Mouse (Mus musculus): ENCODE measurements at regions not wholly inside any gene's neighbourhood (a gene's known extent, or its start where the extent isn't known, plus 50 kb on each side); places are given as distances from the start of the nearest gene placed in this dataset.

DNA sequence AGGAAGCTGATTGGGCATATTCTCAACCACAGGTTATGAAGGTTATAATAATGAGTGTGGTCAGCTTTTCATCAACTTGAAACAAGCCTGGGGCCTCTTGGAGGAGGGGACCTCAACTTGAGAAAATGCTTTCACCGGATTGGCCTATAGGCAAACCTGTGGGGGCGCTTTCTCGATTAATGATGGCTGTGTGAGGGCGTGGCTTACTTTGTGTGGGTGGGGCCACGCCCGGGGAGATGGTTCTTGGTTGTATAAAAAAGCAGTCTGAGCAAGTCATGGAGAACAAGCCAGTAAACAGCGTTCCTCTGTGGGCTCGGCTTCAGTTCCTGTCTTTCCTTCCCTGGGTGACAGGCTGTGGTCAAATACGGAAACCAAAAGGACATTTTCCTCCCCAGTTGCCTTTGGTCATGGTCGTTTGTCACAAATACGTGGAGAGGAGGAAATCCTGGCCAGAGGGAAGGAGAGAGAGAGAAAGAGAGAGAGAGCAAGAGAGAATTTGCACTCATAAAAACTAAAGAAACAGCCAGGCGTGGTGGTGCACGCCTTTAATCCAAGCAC, 163.1 kb downstream of the Ifng start:
- 79% methylated on average over 13 of the region's 13 CpGs for WGBS
- Histone ChIP-seq H3K4me3 (replicated peaks; ENCODE audit: insufficient read depth, low read depth, low read length) (no peak overlapping the region), H3K27ac (ENCODE audit: insufficient read depth, low read length) (no peak overlapping the region), H3K27me3 (ENCODE audit: control insufficient read depth, insufficient read depth, low read length) (no peaks in the 10 kb centered on the region), H3K4me1 (ENCODE audit: control insufficient read depth, insufficient read depth, low read length) (no peaks in the 10 kb centered on the region)
- no peak for DNase-seq
- TF ChIP-seq POLR2A (IDR thresholded peaks at IDR 0.05; ENCODE audit: borderline replicate concordance, insufficient read depth, low read length) (no peak), CTCF (IDR thresholded peaks at IDR 0.05; ENCODE audit: borderline replicate concordance, insufficient read depth, low read depth, low read length) (no peak)

DNA sequence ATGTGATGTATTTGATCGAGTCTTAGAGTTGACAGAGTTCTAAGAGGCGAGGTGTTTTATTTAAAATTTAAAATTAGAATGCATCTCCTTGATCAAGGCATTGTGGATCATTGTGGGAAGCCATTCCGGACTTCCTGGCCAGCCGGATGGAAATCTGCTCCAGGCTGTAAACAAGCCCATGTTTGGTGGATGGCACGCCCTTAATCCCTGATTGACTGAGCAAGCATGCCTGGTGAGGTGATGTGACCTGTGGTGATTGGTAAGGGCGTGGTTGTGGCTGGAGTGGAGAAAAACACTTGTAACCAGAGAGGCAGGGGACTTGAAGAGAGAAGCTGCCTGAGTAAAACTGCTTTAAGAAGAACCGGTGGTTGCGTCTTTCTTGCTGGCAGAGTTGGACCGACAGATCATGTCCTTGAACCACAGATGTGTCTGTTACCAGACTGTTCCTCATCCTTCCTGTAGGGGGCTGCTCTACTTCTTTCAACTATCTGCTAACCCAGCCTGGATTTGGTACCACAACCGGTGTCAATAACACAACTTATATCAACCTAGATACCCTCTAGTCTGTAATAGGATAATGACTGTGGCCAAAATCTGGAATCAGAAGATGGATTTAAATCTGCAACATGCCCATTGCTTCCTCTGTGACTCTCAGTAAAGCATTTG, 164.4 kb downstream of the Ifng start:
- TF ChIP-seq CTCF (IDR thresholded peaks at IDR 0.05; ENCODE audit: borderline replicate concordance, insufficient read depth, low read depth, low read length) (no peak), POLR2A (IDR thresholded peaks at IDR 0.05; ENCODE audit: borderline replicate concordance, insufficient read depth, low read length) (no peak)
- no peak overlapping the region for H3K27ac ChIP-seq (ENCODE audit: insufficient read depth, low read length)
- no peak for DNase-seq
- no peak overlapping the region for H3K4me3 ChIP-seq (replicated peaks; ENCODE audit: insufficient read depth, low read depth, low read length)
- no peaks in the 10 kb centered on the region for H3K27me3 ChIP-seq (ENCODE audit: control insufficient read depth, insufficient read depth, low read length)
- H3K4me1 ChIP-seq (ENCODE audit: control insufficient read depth, insufficient read depth, low read length) = no peaks in the 10 kb centered on the region
- 89% methylated on average over 10 of the region's 10 CpGs for WGBS

DNA sequence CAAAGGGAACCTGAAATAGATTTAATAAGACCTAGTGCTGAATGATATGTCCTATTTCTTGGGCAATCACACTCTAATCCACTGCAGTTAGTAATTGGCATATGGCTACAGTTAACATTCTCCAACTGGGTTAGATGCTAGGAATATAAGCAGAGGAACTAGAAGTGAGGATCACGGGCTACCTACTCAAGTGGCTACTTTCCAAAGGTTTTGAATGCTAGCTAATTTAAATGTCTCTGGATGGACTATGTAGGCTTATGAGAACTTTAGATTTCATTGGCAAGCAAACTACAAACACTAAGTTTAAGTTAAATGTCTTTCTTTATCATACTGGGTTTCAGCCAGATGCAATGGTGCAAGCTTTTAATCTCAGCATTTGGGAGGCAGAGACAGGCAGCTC, 166.6 kb downstream of the Ifng start:
- H3K4me3 ChIP-seq (replicated peaks; ENCODE audit: insufficient read depth, low read depth, low read length) = no peak overlapping the region
- 90% methylated on average over 1 of the region's 1 CpGs for WGBS
- TF ChIP-seq POLR2A (IDR thresholded peaks at IDR 0.05; ENCODE audit: borderline replicate concordance, insufficient read depth, low read length) = no peak
- H3K4me1 ChIP-seq (ENCODE audit: control insufficient read depth, insufficient read depth, low read length) = no peaks in the 10 kb centered on the region
- DNase-seq = no peak
- H3K27ac ChIP-seq (ENCODE audit: insufficient read depth, low read length) = no peak overlapping the region
- no peaks in the 10 kb centered on the region for H3K27me3 ChIP-seq (ENCODE audit: control insufficient read depth, insufficient read depth, low read length)

- no peak overlapping the region for H3K27ac ChIP-seq (ENCODE audit: insufficient read depth, low read length)
- no peaks in the 10 kb centered on the region for H3K4me1 ChIP-seq (ENCODE audit: control insufficient read depth, insufficient read depth, low read length)
- TF ChIP-seq CTCF (IDR thresholded peaks at IDR 0.05; ENCODE audit: borderline replicate concordance, insufficient read depth, low read depth, low read length) (no peak), POLR2A (IDR thresholded peaks at IDR 0.05; ENCODE audit: borderline replicate concordance, insufficient read depth, low read length) (no peak)
- 51% methylated on average over 4 of the region's 4 CpGs for WGBS
- no peaks in the 10 kb centered on the region for H3K27me3 ChIP-seq (ENCODE audit: control insufficient read depth, insufficient read depth, low read length)
- DNase-seq = no peak
- no peak overlapping the region for H3K4me3 ChIP-seq (replicated peaks; ENCODE audit: insufficient read depth, low read depth, low read length)
Measured at GRCm38 (mm10) chr10:118608376-118609145, 167.7 kb downstream of the Ifng start.

GRCm38 (mm10) chr10:118609157-118609556, 168.3 kb downstream of the Ifng start:
- Histone ChIP-seq H3K27me3 (ENCODE audit: control insufficient read depth, insufficient read depth, low read length) (no peaks in the 10 kb centered on the region), H3K4me1 (ENCODE audit: control insufficient read depth, insufficient read depth, low read length) (no peaks in the 10 kb centered on the region), H3K4me3 (replicated peaks; ENCODE audit: insufficient read depth, low read depth, low read length) (no peak overlapping the region), H3K27ac (ENCODE audit: insufficient read depth, low read length) (no peak overlapping the region)
- DNase-seq = no peak
- WGBS = 79% methylated on average over 4 of the region's 4 CpGs
- no peak for TF ChIP-seq CTCF (IDR thresholded peaks at IDR 0.05; ENCODE audit: borderline replicate concordance, insufficient read depth, low read depth, low read length)
- no peak for TF ChIP-seq POLR2A (IDR thresholded peaks at IDR 0.05; ENCODE audit: borderline replicate concordance, insufficient read depth, low read length)

DNA sequence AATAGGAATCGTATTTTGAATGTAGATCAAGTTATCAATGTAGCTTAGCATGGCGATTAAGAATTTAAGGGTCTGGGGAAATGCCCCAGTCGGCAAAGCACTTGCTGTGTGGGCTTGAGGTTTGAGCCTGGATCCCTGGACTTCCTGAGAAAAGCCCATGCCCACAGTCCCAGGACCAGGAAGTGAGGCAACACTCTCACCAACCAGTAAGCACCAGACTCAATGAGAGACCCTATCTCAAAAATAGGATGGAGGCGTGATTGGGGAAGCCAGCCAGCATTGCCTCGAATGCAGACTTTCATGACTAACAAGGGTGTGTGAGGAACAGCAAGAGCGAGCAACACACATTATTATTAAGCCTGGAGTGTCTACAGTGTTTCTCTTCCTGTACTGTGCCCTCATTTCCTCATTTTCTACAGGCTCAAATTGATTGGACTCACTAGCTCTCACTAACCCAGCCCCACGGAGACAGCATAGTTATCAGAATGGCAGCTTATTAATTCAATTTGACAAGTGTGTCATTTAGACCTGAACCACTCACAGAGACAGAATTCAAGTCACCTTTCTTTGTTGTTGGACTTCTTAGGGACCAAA, 170.1 kb downstream of the Ifng start:
- no peak for DNase-seq
- Histone ChIP-seq H3K27ac (ENCODE audit: insufficient read depth, low read length) (no peak overlapping the region), H3K4me1 (ENCODE audit: control insufficient read depth, insufficient read depth, low read length) (no peaks in the 10 kb centered on the region), H3K27me3 (ENCODE audit: control insufficient read depth, insufficient read depth, low read length) (no peaks in the 10 kb centered on the region), H3K4me3 (replicated peaks; ENCODE audit: insufficient read depth, low read depth, low read length) (no peak overlapping the region)
- TF ChIP-seq CTCF (IDR thresholded peaks at IDR 0.05; ENCODE audit: borderline replicate concordance, insufficient read depth, low read depth, low read length) (no peak), POLR2A (IDR thresholded peaks at IDR 0.05; ENCODE audit: borderline replicate concordance, insufficient read depth, low read length) (no peak)
- 83% methylated on average over 7 of the region's 7 CpGs for WGBS

- Histone ChIP-seq H3K4me1 (ENCODE audit: control insufficient read depth, insufficient read depth, low read length) (no peaks in the 10 kb centered on the region), H3K4me3 (replicated peaks; ENCODE audit: insufficient read depth, low read depth, low read length) (no peak overlapping the region), H3K27me3 (ENCODE audit: control insufficient read depth, insufficient read depth, low read length) (no peaks in the 10 kb centered on the region), H3K27ac (ENCODE audit: insufficient read depth, low read length) (no peak overlapping the region)
- TF ChIP-seq POLR2A (IDR thresholded peaks at IDR 0.05; ENCODE audit: borderline replicate concordance, insufficient read depth, low read length) (no peak), CTCF (IDR thresholded peaks at IDR 0.05; ENCODE audit: borderline replicate concordance, insufficient read depth, low read depth, low read length) (no peak)
- no peak for DNase-seq
- WGBS = 92% methylated on average over 7 of the region's 7 CpGs
Measured at GRCm38 (mm10) chr10:118612091-118612490, 171.2 kb downstream of the Ifng start.
